Comparison of ENCODE assay signal across 11 mouse cellular contexts in genomic region chr6:22037441-22038050, GRCm38 (mm10). TPM values are rescaled to one million over a fixed set of nuclear protein-coding genes. Genes with fewer than 3 reads are reported as not detected.
DNase-seq lines count a peak whose midpoint lies in the region; ATAC-seq and TF ChIP-seq lines count a peak whose summit lies in the region.
"Had no signal": no experiment of that assay in that cellular context is flagged by ENCODE, and none has a peak within 500 bp of the region (broad histone marks: within the 10 kb centered on the region; RNA-seq: fewer than 3 reads in every experiment).

No protein-coding gene starts in this region.

- 44% methylated on average over 4 of the region's 4 CpGs for WGBS in lung, embryonic 15.5 days
- 48% methylated on average over 4 of the region's 4 CpGs for WGBS in lung, adult 2 months
- WGBS in neural tube, embryonic 15.5 days = 63% methylated on average over 4 of the region's 4 CpGs

- H3K27me3 ChIP-seq in lung, embryonic 15.5 days = no peaks in the 10 kb centered on the region
- H3K27me3 ChIP-seq in neural tube, embryonic 15.5 days (replicated peaks) = no peaks in the 10 kb centered on the region

- H3K9ac ChIP-seq in lung, embryonic 15.5 days = no peak overlapping the region
- H3K9ac ChIP-seq in neural tube, embryonic 15.5 days (replicated peaks) = no peak overlapping the region

- H3K36me3 ChIP-seq in lung, embryonic 15.5 days = no peaks in the 10 kb centered on the region
- H3K36me3 ChIP-seq in neural tube, embryonic 15.5 days = no peaks in the 10 kb centered on the region
- H3K36me3 ChIP-seq: heart, embryonic 10.5 days had no signal

- no peak for DNase-seq in gastrocnemius, adult 2 months
- DNase-seq in gastrocnemius, adult 8-10 months (ENCODE audit: low spot score in 2 of 2) = no peak
- no peak for DNase-seq in lung, adult 2 months
- DNase-seq in adipocyte (ENCODE audit: low spot score) = peak; percentile 56
- DNase-seq in layer of hippocampus, postnatal 36 days = no peak
- DNase-seq: cerebellum, adult 11-12 months; thymus, adult 2 months had no signal

- no peaks in the 10 kb centered on the region for H3K9me3 ChIP-seq in lung, embryonic 15.5 days
- H3K9me3 ChIP-seq in neural tube, embryonic 15.5 days (replicated peaks) = no peaks in the 10 kb centered on the region
- H3K9me3 ChIP-seq: heart, embryonic 10.5 days had no signal

- no peak overlapping the region for H3K4me2 ChIP-seq in lung, embryonic 15.5 days
- no peak overlapping the region for H3K4me2 ChIP-seq in neural tube, embryonic 15.5 days

- intact Hi-C loops in gastrocnemius, adult 2 months (cut with DNase I) = no loop called here

- TF ChIP-seq CTCF in gastrocnemius, adult 2 months (IDR thresholded peaks at IDR 0.05) = no peak
- TF ChIP-seq CTCF in lung, adult 2 months (IDR thresholded peaks at IDR 0.05; ENCODE audit: insufficient read depth, low read length) = no peak

- no peak for TF ChIP-seq POLR2A in lung, adult 2 months (IDR thresholded peaks at IDR 0.05; ENCODE audit: borderline replicate concordance, extremely low read depth, low read depth, low read length)

- H3K4me1 ChIP-seq in lung, embryonic 15.5 days = peaks cover 16% of the 10 kb centered on the region
- peaks cover 3% of the 10 kb centered on the region; the same call in 1 of the 2 replicates for H3K4me1 ChIP-seq in lung, adult 2 months (ENCODE audit: control insufficient read depth, insufficient read depth, low read length)
- 0 out of 2 replicates have a peak, but pooled peaks cover 4% of the 10 kb centered on the region for H3K4me1 ChIP-seq in neural tube, embryonic 15.5 days

- H3K4me3 ChIP-seq in gastrocnemius, adult 2 months = no peak overlapping the region
- H3K4me3 ChIP-seq in lung, embryonic 15.5 days = no peak overlapping the region
- H3K4me3 ChIP-seq in lung, adult 2 months (replicated peaks; ENCODE audit: extremely low read depth, low read depth, low read length) = no peak overlapping the region
- no peak overlapping the region for H3K4me3 ChIP-seq in neural tube, embryonic 15.5 days (replicated peaks)
- H3K4me3 ChIP-seq: heart, embryonic 10.5 days had no signal

- peak overlapping the region; percentile 70 for H3K27ac ChIP-seq in gastrocnemius, adult 2 months
- peak overlapping the region; percentile 42 for H3K27ac ChIP-seq in lung, embryonic 15.5 days
- no peak overlapping the region for H3K27ac ChIP-seq in neural tube, embryonic 15.5 days (replicated peaks)
- H3K27ac ChIP-seq: heart, embryonic 10.5 days; kidney, postnatal 0 days had no signal

- ATAC-seq in lung, embryonic 15.5 days (ENCODE audit: borderline replicate concordance, extremely low read depth, low FRiP score, low TSS enrichment) = no peak
- ATAC-seq in neural tube, embryonic 15.5 days (ENCODE audit: low FRiP score) = peak; percentile 45; the same call in 1 of the 2 replicates

RNA-seq across cellular contexts. Expression of gene Cped1, which starts 51.8 kb away (rescaled TPM):
- 10 to 100 TPM; 22.4 to 24.5 TPM for total RNA-seq in gastrocnemius, adult 2 months (2021)
- total RNA-seq in gastrocnemius, adult 8-10 months (2022) = 10 to 100 TPM; 22.4 to 26.6 (median 22.9) TPM
- polyA plus RNA-seq in lung, embryonic 15.5 days (2015; fragmentation: Nextera tagmentation; extraction: Ambion mirVana) = 24.3 and 25.0 TPM in 2 replicates
- 23.2 and 29.4 TPM in 2 replicates for polyA plus RNA-seq in lung, adult 2 months (2012; rRNA removed)
- 2.7 and 3.6 TPM in 2 replicates for polyA plus RNA-seq in neural tube, embryonic 15.5 days (2015; fragmentation: Nextera tagmentation; extraction: Ambion mirVana)
- 1 to 10 TPM; 1.7 to 2.1 TPM for total RNA-seq in layer of hippocampus, postnatal 36 days (2021)

Comparison
In these comparisons a context has a peak if more than half of its experiments do, and no peak if none do; other contexts are left out.
1. RNA of gene Cped1, which starts 51.8 kb away (total RNA-seq): 22.4 to 24.5 TPM in gastrocnemius, adult 2 months and 22.4 to 26.6 TPM in gastrocnemius, adult 8-10 months; 1.7 to 2.1 TPM in layer of hippocampus, postnatal 36 days; every median in the first group is over 4 times any median in the second.